Mouse (Mus musculus) CH12.LX (cell line): ENCODE measurements around the gene Phykpl.

Experiments used
- CHD2 ChIP-seq: IDR thresholded peaks from 2 replicates; pipeline ENCODE4 v1.6.1; 2011; ENCODE audit warnings: low read length, improper control_type of control experiment
- CTCF ChIP-seq, 2 experiments: IDR thresholded peaks in 1 of 2; conservative IDR thresholded peaks in 1 of 2; 2 replicates each; pipeline ENCODE4 v1.5.1; 2011 to 2012; ENCODE audit warnings: low read depth in 2 of 2, low read length in 2 of 2, improper control_type of control experiment in 1 of 2, inconsistent platforms in 1 of 2, mild to moderate bottlenecking in 1 of 2, moderate library complexity in 1 of 2
- EP300 ChIP-seq: IDR thresholded peaks from 2 replicates; pipeline ENCODE4 v1.6.1; 2011; ENCODE audit warnings: low read length, improper control_type of control experiment
- MYC ChIP-seq: IDR thresholded peaks from 2 replicates; pipeline ENCODE4 v1.6.1; 2011; ENCODE audit warnings: low read depth, mild to moderate bottlenecking, improper control_type of control experiment, low read length
- NRF1 ChIP-seq: IDR thresholded peaks from 2 replicates; pipeline ENCODE4 v1.6.1; 2014; ENCODE audit warnings: low read depth, mild to moderate bottlenecking, inconsistent platforms, low read length, improper control_type of control experiment, moderate library complexity
- POLR2A ChIP-seq: IDR thresholded peaks from 2 replicates; pipeline ENCODE4 v1.6.1; 2011; ENCODE audit warnings: low read depth, mild to moderate bottlenecking, improper control_type of control experiment, low read length
- POLR2AphosphoS2 ChIP-seq: IDR thresholded peaks from 2 replicates; pipeline ENCODE4 v1.6.1; 2011; ENCODE audit warnings: low read depth, low read length, improper control_type of control experiment
- USF1 ChIP-seq: IDR thresholded peaks from 2 replicates; pipeline ENCODE4 v1.6.1; 2014; ENCODE audit warnings: low read depth, mild to moderate bottlenecking, inconsistent platforms, low read length, improper control_type of control experiment

DNA sequence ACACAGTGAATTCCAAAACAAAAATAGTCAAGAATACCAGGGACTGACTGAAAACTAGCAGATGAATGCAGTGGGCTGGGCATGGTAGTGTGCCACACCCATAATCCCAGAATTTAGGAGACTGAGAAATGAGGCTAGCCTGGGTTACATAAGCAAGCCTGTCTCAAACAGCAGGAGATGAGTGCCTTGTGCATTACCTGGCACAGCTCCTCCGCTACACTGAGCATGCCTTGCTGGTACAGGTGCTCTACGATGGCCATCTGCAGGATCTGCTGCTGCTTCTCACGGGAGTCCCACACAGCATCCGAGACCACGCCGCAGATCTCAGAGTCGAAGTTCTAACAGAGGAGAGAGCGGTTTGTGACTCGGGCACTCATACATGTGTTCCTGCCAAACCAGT is 42.9 kb downstream of the Phykpl start:
- TF ChIP-seq POLR2A = no peak; the same call in 1 of the 2 replicates
- TF ChIP-seq CHD2 = no peak
- TF ChIP-seq MYC = no peak
- no peak for TF ChIP-seq USF1
- no peak for TF ChIP-seq CTCF (conservative IDR thresholded peaks at IDR 0.05 in 1 of 2, IDR thresholded peaks at IDR 0.05 in 1 of 2; ENCODE audit: low read depth in 2 of 2, low read length in 2 of 2)
- no peak for TF ChIP-seq EP300
- no peak for TF ChIP-seq NRF1
- no peak for TF ChIP-seq POLR2AphosphoS2
